In genomic region chr4:109385599-109385998, GRCm38 (mm10) we compare ENCODE assay signal across 12 mouse cellular contexts. TPM values are rescaled to one million over a fixed set of nuclear protein-coding genes. Genes with fewer than 3 reads are reported as not detected.
DNase-seq lines count a peak whose midpoint lies in the region; ATAC-seq and TF ChIP-seq lines count a peak whose summit lies in the region.
"Had no signal": no experiment of that assay in that cellular context is flagged by ENCODE, and none has a peak within 500 bp of the region (broad histone marks: within the 10 kb centered on the region; RNA-seq: fewer than 3 reads in every experiment).

No protein-coding gene starts in this region.

- no peak for TF ChIP-seq CTCF in hindbrain, postnatal 0 days (IDR thresholded peaks at IDR 0.05; ENCODE audit: low read depth)

- peaks cover 10% of the 10 kb centered on the region; the same call in 1 of the 2 replicates for H3K36me3 ChIP-seq in neural tube, embryonic 12.5 days
- peaks cover 8% of the 10 kb centered on the region; the same call in 1 of the 2 replicates for H3K36me3 ChIP-seq in hindbrain, postnatal 0 days (ENCODE audit: insufficient read depth, low read length)
- peaks cover 9% of the 10 kb centered on the region; the same call in 1 of the 2 replicates for H3K36me3 ChIP-seq in neural tube, embryonic 14.5 days (ENCODE audit: control insufficient read depth, insufficient read depth, low read length)
- H3K36me3 ChIP-seq in kidney, embryonic 14.5 days (ENCODE audit: control insufficient read depth, insufficient read depth, low read length): peaks cover 4% of the 10 kb centered on the region; the same call in 1 of the 2 replicates

- H3K9me3 ChIP-seq in neural tube, embryonic 12.5 days: no peaks in the 10 kb centered on the region
- no peaks in the 10 kb centered on the region for H3K9me3 ChIP-seq in hindbrain, postnatal 0 days (ENCODE audit: low read length)
- no peaks in the 10 kb centered on the region for H3K9me3 ChIP-seq in neural tube, embryonic 14.5 days (ENCODE audit: control insufficient read depth, low read length)
- no peaks in the 10 kb centered on the region for H3K9me3 ChIP-seq in kidney, embryonic 14.5 days (ENCODE audit: control insufficient read depth, low read length)
- H3K9me3 ChIP-seq: lung, embryonic 15.5 days had no signal

- peak; percentile 83 for ATAC-seq in frontal cortex, adult (ENCODE audit: low TSS enrichment)
- ATAC-seq in neural tube, embryonic 12.5 days (ENCODE audit: low FRiP score, low read depth): 0 out of 2 replicates have a peak, but pooled peaks have one; percentile 50
- ATAC-seq in hindbrain, postnatal 0 days: no peak
- ATAC-seq in neural tube, embryonic 14.5 days (ENCODE audit: low read depth): peak; percentile 74; the same call in 1 of the 2 replicates
- ATAC-seq in kidney, embryonic 14.5 days (ENCODE audit: low FRiP score, low TSS enrichment): no peak
- ATAC-seq: intestine, embryonic 16.5 days had no signal

- no peak overlapping the region for H3K4me2 ChIP-seq in neural tube, embryonic 12.5 days (replicated peaks)
- H3K4me2 ChIP-seq in hindbrain, postnatal 0 days (ENCODE audit: low read depth, low read length): no peak overlapping the region
- H3K4me2 ChIP-seq in neural tube, embryonic 14.5 days (ENCODE audit: low read depth, low read length): no peak overlapping the region
- no peak overlapping the region for H3K4me2 ChIP-seq in kidney, embryonic 14.5 days (replicated peaks; ENCODE audit: low read depth, low read length)
- H3K4me2 ChIP-seq: lung, embryonic 15.5 days had no signal

- H3K4me1 ChIP-seq in neural tube, embryonic 12.5 days: no peaks in the 10 kb centered on the region
- H3K4me1 ChIP-seq in hindbrain, postnatal 0 days (ENCODE audit: insufficient read depth, low read length): no peaks in the 10 kb centered on the region
- H3K4me1 ChIP-seq in neural tube, embryonic 14.5 days (ENCODE audit: control insufficient read depth, insufficient read depth, low read length): no peaks in the 10 kb centered on the region
- no peaks in the 10 kb centered on the region for H3K4me1 ChIP-seq in kidney, embryonic 14.5 days (ENCODE audit: control insufficient read depth, insufficient read depth, low read length)
- H3K4me1 ChIP-seq: lung, embryonic 15.5 days had no signal

- no peak overlapping the region for H3K9ac ChIP-seq in neural tube, embryonic 12.5 days
- no peak overlapping the region for H3K9ac ChIP-seq in hindbrain, postnatal 0 days (replicated peaks; ENCODE audit: low read length)
- no peak overlapping the region for H3K9ac ChIP-seq in neural tube, embryonic 14.5 days (replicated peaks; ENCODE audit: low read depth, low read length)
- no peak overlapping the region for H3K9ac ChIP-seq in kidney, embryonic 14.5 days (ENCODE audit: low read depth, low read length)
- H3K9ac ChIP-seq: lung, embryonic 15.5 days had no signal

- no peak for DNase-seq in frontal cortex, postnatal 14 days (ENCODE audit: low spot score in 2 of 2)
- DNase-seq in neural tube, embryonic 10.5 days (ENCODE audit: extremely low spot score, low spot score): no peak
- peak; percentile 25 for DNase-seq in hindbrain, postnatal 0 days (ENCODE audit: low spot score)
- no peak for DNase-seq in gastrocnemius, adult 18-20 months (ENCODE audit: low spot score)
- DNase-seq: adrenal gland, adult 2 months; cerebellum, adult 9-11 months had no signal

- WGBS in neural tube, embryonic 12.5 days: 41% methylated on average over 4 of the region's 4 CpGs
- 31% methylated on average over 4 of the region's 4 CpGs for WGBS in hindbrain, postnatal 0 days
- 29% methylated on average over 4 of the region's 4 CpGs for WGBS in neural tube, embryonic 14.5 days
- 47% methylated on average over 4 of the region's 4 CpGs for WGBS in kidney, embryonic 14.5 days

- no peaks in the 10 kb centered on the region for H3K27me3 ChIP-seq in neural tube, embryonic 12.5 days (replicated peaks)
- no peaks in the 10 kb centered on the region for H3K27me3 ChIP-seq in hindbrain, postnatal 0 days (ENCODE audit: insufficient read depth, low read length)
- no peaks in the 10 kb centered on the region for H3K27me3 ChIP-seq in neural tube, embryonic 14.5 days (ENCODE audit: control insufficient read depth, insufficient read depth, low read length)
- no peaks in the 10 kb centered on the region for H3K27me3 ChIP-seq in kidney, embryonic 14.5 days (ENCODE audit: control insufficient read depth, insufficient read depth, low read length)
- H3K27me3 ChIP-seq: lung, embryonic 15.5 days had no signal

- H3K27ac ChIP-seq in neural tube, embryonic 12.5 days: no peak overlapping the region
- H3K27ac ChIP-seq in hindbrain, postnatal 0 days: no peak overlapping the region
- H3K27ac ChIP-seq in neural tube, embryonic 14.5 days (ENCODE audit: low read depth, low read length): no peak overlapping the region
- no peak overlapping the region for H3K27ac ChIP-seq in kidney, embryonic 14.5 days (ENCODE audit: low read depth, low read length)
- H3K27ac ChIP-seq: lung, embryonic 15.5 days had no signal

- no peak overlapping the region for H3K4me3 ChIP-seq in neural tube, embryonic 12.5 days
- no peak overlapping the region for H3K4me3 ChIP-seq in hindbrain, postnatal 0 days (ENCODE audit: low read length)
- H3K4me3 ChIP-seq in neural tube, embryonic 14.5 days (ENCODE audit: low read depth, low read length): no peak overlapping the region
- no peak overlapping the region for H3K4me3 ChIP-seq in kidney, embryonic 14.5 days (ENCODE audit: low read length)
- H3K4me3 ChIP-seq: lung, embryonic 15.5 days had no signal

RNA-seq across cellular contexts. Expression of gene Ttc39a, which starts 20.8 kb away (rescaled TPM):
- polyA plus RNA-seq in neural tube, embryonic 12.5 days (2016; fragmentation: Nextera tagmentation; extraction: Ambion mirVana): 1.2 and 1.3 TPM in 2 replicates
- total RNA-seq in hindbrain, postnatal 0 days (2014; rRNA removed): 4.0 and 6.8 TPM in 2 replicates
- 5.3 and 6.4 TPM in 2 replicates for polyA plus RNA-seq in hindbrain, postnatal 0 days (2015; fragmentation: Nextera tagmentation; extraction: Ambion mirVana)
- polyA plus RNA-seq in neural tube, embryonic 14.5 days (2014; fragmentation: Nextera tagmentation; extraction: Ambion mirVana): 3.2 and 4.9 TPM in 2 replicates
- 4.4 and 6.1 TPM in 2 replicates for polyA plus RNA-seq in kidney, embryonic 14.5 days (2014; fragmentation: Nextera tagmentation; extraction: Ambion mirVana)
- under 1 TPM in 1 of 2 experiments, not detected in 1; 0.11 TPM for total RNA-seq in gastrocnemius, adult 18-20 months (2021)

Comparison
In these comparisons a context has a peak if more than half of its experiments do, and no peak if none do; other contexts are left out.
1. ATAC-seq: peak in frontal cortex, adult (single experiment), neural tube, embryonic 12.5 days (single experiment) and neural tube, embryonic 14.5 days (single experiment); none in hindbrain, postnatal 0 days (single experiment) and kidney, embryonic 14.5 days (single experiment).